Mouse (Mus musculus) embryonic facial prominence, embryonic 10.5 days (tissue): Measurements from ENCODE around the gene Orc3. TPM values are rescaled to one million over a fixed set of nuclear protein-coding genes. Genes with fewer than 3 reads are reported as not detected.
A peak's percentile ranks its signal among the peaks of the same experiment; 100 is the strongest.
"Not testable (repeated sequence)": the region's sequence is repeated elsewhere in the genome, so short reads cannot be mapped to it uniquely, and the experiment has no call there.

Source experiments
- DNase-seq: peaks from one replicate; pipeline ENCODE4 v3.0.0-alpha.2; 2017; ENCODE audit warnings: low spot score
- H3K27ac ChIP-seq: fragments of 300-500 bp; sonication (generic); replicated peaks from 2 replicates; pipeline ENCODE4 v1.5.1; 2016; ENCODE audit warnings: mild to moderate bottlenecking
- H3K27me3 ChIP-seq: fragments of 300-500 bp; sonication (generic); replicated peaks from 2 replicates; pipeline ENCODE4 v1.6.1; 2016; ENCODE audit warnings: low read depth, mild to moderate bottlenecking; ENCODE audit not compliant: poor library complexity, severe bottlenecking
- H3K36me3 ChIP-seq: fragments of 300-500 bp; sonication (generic); replicated peaks from 2 replicates; pipeline ENCODE4 v1.6.1; 2016; ENCODE audit warnings: mild to moderate bottlenecking, moderate library complexity
- H3K4me1 ChIP-seq: fragments of 300-500 bp; sonication (generic); 2 replicates; pipeline ENCODE4 v1.6.1; 2016
- H3K4me3 ChIP-seq: fragments of 300-500 bp; sonication (generic); 2 replicates; pipeline ENCODE4 v1.5.1; 2016; ENCODE audit warnings: mild to moderate bottlenecking, moderate library complexity
- H3K9me3 ChIP-seq: fragments of 300-500 bp; sonication (generic); 2 replicates; pipeline ENCODE4 v1.6.1; 2016; ENCODE audit warnings: mild to moderate bottlenecking
- WGBS: fragments of 180-500 bp; shearing (Covaris S2); methylation state at CpG from one replicate; pipeline ENCODE4 v1.1.7; 2016; 5-methylcytosine and 5-hydroxymethylcytosine counted together
- polyA plus RNA-seq: library from polyadenylated mRNA; unstranded; fragments of >200 nt; fragmentation: Nextera tagmentation; extraction: Ambion mirVana; gene quantifications from 2 replicates; pipeline ENCODE4 v1.2.1, GENCODE M21; 2016

Orc3 gene
- polyA plus RNA-seq, 1 experiment from 2014 or later: 96.6 TPM

- H3K4me1 ChIP-seq: no peaks in the 10 kb centered on the region
- H3K36me3 ChIP-seq: peaks cover 71% of the 10 kb centered on the region
- no peaks in the 10 kb centered on the region for H3K9me3 ChIP-seq
- no peaks in the 10 kb centered on the region for H3K27me3 ChIP-seq
- no peak for DNase-seq
- no peak overlapping the region for H3K27ac ChIP-seq
- WGBS: 89% methylated on average over 1 of the region's 1 CpGs
- H3K4me3 ChIP-seq: no peak overlapping the region
Measured at GRCm38 (mm10) chr4:34629956-34630355, 15.2 kb upstream of the Orc3 start.

- Histone ChIP-seq H3K4me1 (no peaks in the 10 kb centered on the region), H3K27ac (no peak overlapping the region), H3K27me3 (no peaks in the 10 kb centered on the region), H3K36me3 (peaks cover 59% of the 10 kb centered on the region), H3K4me3 (no peak overlapping the region), H3K9me3 (no peaks in the 10 kb centered on the region)
- no peak for DNase-seq
- 90% methylated on average over 6 of the region's 6 CpGs for whole genome bisulfite sequencing
Measured at GRCm38 (mm10) chr4:34626401-34626800, 11.7 kb upstream of the Orc3 start.

GRCm38 (mm10) chr4:34625556-34625955 lies 10.8 kb upstream of the Orc3 start:
- Histone ChIP-seq H3K27me3 (no peaks in the 10 kb centered on the region), H3K9me3 (no peaks in the 10 kb centered on the region), H3K36me3 (peaks cover 50% of the 10 kb centered on the region), H3K4me1 (no peaks in the 10 kb centered on the region), H3K27ac (no peak overlapping the region), H3K4me3 (no peak overlapping the region)
- 83% methylated on average over 4 of the region's 4 CpGs for WGBS
- DNase-seq: no peak

- peaks cover 18% of the 10 kb centered on the region for H3K4me1 ChIP-seq
- H3K9me3 ChIP-seq: no peaks in the 10 kb centered on the region
- 77% methylated on average over 8 of the region's 8 CpGs for WGBS
- H3K27ac ChIP-seq: no peak overlapping the region
- H3K36me3 ChIP-seq: peaks cover 3% of the 10 kb centered on the region; the same call in 1 of the 2 replicates
- H3K27me3 ChIP-seq: no peaks in the 10 kb centered on the region
- peak overlapping the region; percentile 87 for H3K4me3 ChIP-seq
- DNase-seq: no peak
Measured at GRCm38 (mm10) chr4:34616146-34616545, 1.4 kb upstream of the Orc3 start.

- Histone ChIP-seq H3K4me3 (peak overlapping the region; percentile 87), H3K27ac (peak overlapping the region; percentile 91), H3K4me1 (peaks cover 18% of the 10 kb centered on the region), H3K27me3 (no peaks in the 10 kb centered on the region), H3K9me3 (no peaks in the 10 kb centered on the region), H3K36me3 (peaks cover 10% of the 10 kb centered on the region; the same call in 1 of the 2 replicates)
- peak; percentile 16 for DNase-seq
- WGBS: 4% methylated on average over 13 of the region's 13 CpGs
Measured at GRCm38 (mm10) chr4:34615303-34615702, 559 bp upstream of the Orc3 start.

GRCm38 (mm10) chr4:34613571-34614145 lies 1.1 kb downstream of the Orc3 start:
- Histone ChIP-seq H3K4me3 (peak overlapping the region; percentile 87), H3K27ac (no peak overlapping the region), H3K4me1 (peaks cover 18% of the 10 kb centered on the region), H3K27me3 (no peaks in the 10 kb centered on the region), H3K9me3 (no peaks in the 10 kb centered on the region), H3K36me3 (peaks cover 25% of the 10 kb centered on the region)
- no peak for DNase-seq
- 78% methylated on average over 6 of the region's 6 CpGs for WGBS

- no peaks in the 10 kb centered on the region for H3K27me3 ChIP-seq
- 96% methylated on average over 10 of the region's 10 CpGs for WGBS
- H3K9me3 ChIP-seq: no peaks in the 10 kb centered on the region
Measured at GRCm38 (mm10) chr4:34606658-34607057, 8.1 kb downstream of the Orc3 start.

GRCm38 (mm10) chr4:34603123-34603522 lies 11.6 kb downstream of the Orc3 start:
- Histone ChIP-seq H3K4me3 (no peak overlapping the region), H3K36me3 (peaks cover 88% of the 10 kb centered on the region), H3K4me1 (no peaks in the 10 kb centered on the region), H3K27me3 (no peaks in the 10 kb centered on the region), H3K27ac (no peak overlapping the region), H3K9me3 (no peaks in the 10 kb centered on the region)
- DNase-seq: no peak
- 93% methylated on average over 6 of the region's 6 CpGs for WGBS

More at GRCm38 (mm10) chr4:34606658-34607057, 8.1 kb downstream of the Orc3 start:
- Histone ChIP-seq H3K36me3 (peaks cover 84% of the 10 kb centered on the region), H3K4me1 (no peaks in the 10 kb centered on the region), H3K4me3 (no peak overlapping the region), H3K27ac (no peak overlapping the region)
- no peak for DNase-seq

GRCm38 (mm10) chr4:34584871-34585607 lies 29.7 kb downstream of the Orc3 start:
- H3K36me3 ChIP-seq: peaks cover 74% of the 10 kb centered on the region

GRCm38 (mm10) chr4:34583427-34583826 lies 31.3 kb downstream of the Orc3 start:
- no peak for DNase-seq
- Histone ChIP-seq H3K4me1 (no peaks in the 10 kb centered on the region), H3K27ac (no peak overlapping the region), H3K27me3 (no peaks in the 10 kb centered on the region), H3K36me3 (peaks cover 81% of the 10 kb centered on the region), H3K4me3 (no peak overlapping the region), H3K9me3 (no peaks in the 10 kb centered on the region)
- WGBS: 90% methylated on average over 3 of the region's 3 CpGs

More at GRCm38 (mm10) chr4:34584871-34585607, 29.7 kb downstream of the Orc3 start:
- no peaks in the 10 kb centered on the region for H3K27me3 ChIP-seq
- no peaks in the 10 kb centered on the region for H3K9me3 ChIP-seq
- H3K4me1 ChIP-seq: no peaks in the 10 kb centered on the region
- WGBS: 85% methylated on average over 7 of the region's 7 CpGs
- no peak overlapping the region for H3K4me3 ChIP-seq
- no peak overlapping the region for H3K27ac ChIP-seq
- no peak for DNase-seq

GRCm38 (mm10) chr4:34582476-34582875 lies 32.3 kb downstream of the Orc3 start:
- Histone ChIP-seq H3K27me3 (no peaks in the 10 kb centered on the region), H3K9me3 (no peaks in the 10 kb centered on the region), H3K27ac (no peak overlapping the region), H3K36me3 (peaks cover 89% of the 10 kb centered on the region), H3K4me3 (no peak overlapping the region), H3K4me1 (no peaks in the 10 kb centered on the region)
- DNase-seq: no peak
- 81% methylated on average over 5 of the region's 5 CpGs for WGBS

GRCm38 (mm10) chr4:34581990-34582389 lies 32.8 kb downstream of the Orc3 start:
- Histone ChIP-seq H3K9me3 (no peaks in the 10 kb centered on the region), H3K4me1 (no peaks in the 10 kb centered on the region), H3K4me3 (no peak overlapping the region), H3K36me3 (peaks cover 89% of the 10 kb centered on the region), H3K27me3 (no peaks in the 10 kb centered on the region), H3K27ac (no peak overlapping the region)
- DNase-seq: no peak
- WGBS: 85% methylated on average over 7 of the region's 7 CpGs

- H3K36me3 ChIP-seq: peaks cover 91% of the 10 kb centered on the region
- H3K27me3 ChIP-seq, DNase-seq, H3K27ac ChIP-seq, H3K4me1 ChIP-seq, H3K4me3 ChIP-seq, H3K9me3 ChIP-seq: not testable (repeated sequence)
- 89% methylated on average over 1 of the region's 1 CpGs for WGBS
Measured at GRCm38 (mm10) chr4:34581489-34581888, 33.3 kb downstream of the Orc3 start.
